Mouse (Mus musculus) adrenal gland (tissue): ENCODE data around the gene Gm26620.

Experiments
- intact Hi-C: fragments of 180-260 bp; cut with DNase I; formaldehyde crosslinking; loops from one replicate; pipeline ENCODE4 v1.15.1; 2025
- long read RNA-seq, 2 experiments: library from polyadenylated mRNA; unstranded; transcript quantifications; one replicate each; pipeline ENCODE4 v2.0.0; 2020; ENCODE audit warnings: borderline replicate concordance in 1 of 2; ENCODE audit not compliant: insufficient replicate concordance in 1 of 2

Gm26620 gene
- long read RNA-seq, experiment 1, result 0 reads
- long read RNA-seq, experiment 2, partial matches to known transcripts, result 0 of 4 reads
- long read RNA-seq, experiment 2, other reads (novel, unspliced or antisense), result 0 of 4 reads

DNA sequence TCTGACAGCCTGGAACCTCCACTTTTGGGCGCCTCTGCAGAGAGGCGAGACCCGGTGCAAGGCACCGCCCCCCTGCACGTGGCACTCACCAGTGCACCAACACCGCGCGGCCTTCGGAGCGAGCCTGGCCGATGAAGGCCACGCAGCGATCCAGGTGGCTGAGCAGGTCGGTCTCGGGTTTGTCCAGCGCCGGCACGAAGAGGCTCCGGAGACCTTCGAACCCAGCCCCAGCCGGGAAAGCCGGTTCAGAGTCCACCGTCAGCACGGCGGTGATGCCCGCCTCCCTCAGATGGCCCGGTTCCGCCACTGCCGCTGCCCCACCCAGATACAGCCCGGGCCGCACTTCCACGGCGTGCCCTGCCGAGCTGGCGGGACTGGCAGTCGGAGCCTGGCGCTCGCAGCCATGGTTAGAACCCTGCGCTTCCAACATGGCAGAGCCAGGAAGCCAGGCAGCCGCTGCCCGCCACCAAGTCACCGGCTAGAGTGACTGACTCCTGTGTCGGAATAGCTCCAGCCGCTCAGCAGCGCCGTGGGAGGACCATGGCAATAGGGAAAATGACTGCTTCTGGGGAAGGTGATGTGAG lies at the start of gene Gm26620, which contains the start of gene Dusp12:
Gene Gm26620, plus strand, starts transcription at position 88 of the 584 bp plus-strand sequence.
Gene Dusp12, minus strand, starts transcription at position 563 of the 584 bp plus-strand sequence.
- intact Hi-C loops, result no loop called here

DNA sequence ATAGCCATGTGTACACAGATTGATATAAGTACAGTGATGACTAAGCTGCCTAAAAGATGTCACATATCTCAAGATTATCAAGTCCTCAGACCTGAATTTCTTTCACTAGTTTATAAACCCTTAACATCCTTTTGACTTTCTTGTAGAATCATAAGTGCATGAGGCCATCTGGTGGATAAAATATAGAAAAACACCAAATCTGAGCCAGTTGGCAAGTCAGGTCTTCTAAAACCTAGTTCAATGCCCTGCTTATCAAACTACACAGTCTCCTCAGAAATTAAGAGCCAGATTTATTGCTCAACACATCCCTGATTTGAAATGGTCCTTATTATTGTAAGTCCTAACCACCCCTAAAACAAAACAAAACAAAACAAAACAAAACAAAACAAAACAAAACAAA lies 45.2 kb upstream of the Gm26620 start:
- intact Hi-C loops, result loop anchor here (2.0 to 5.0 kb wide), 2 partner anchors 207 to 542 kb away; no protein-coding TSS in a partner anchor

DNA sequence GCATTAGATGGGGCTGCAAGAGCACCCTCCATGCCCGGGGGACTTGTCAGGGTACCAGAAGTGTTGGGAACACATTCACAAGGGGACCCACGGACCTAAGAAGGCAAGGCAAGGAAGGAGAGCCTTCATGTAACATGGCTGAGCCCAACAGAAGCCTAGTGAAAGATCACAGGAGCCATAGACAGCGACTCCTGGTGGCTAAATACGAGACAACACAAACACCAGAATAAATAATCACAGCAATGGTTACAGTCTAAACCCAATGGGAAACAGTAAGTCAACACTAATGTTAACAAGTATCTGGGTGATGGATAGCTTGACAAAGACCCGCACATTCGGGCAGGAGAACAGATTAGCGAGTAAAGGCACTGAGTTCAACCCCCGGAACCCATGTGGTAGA lies 40.5 kb upstream of the Gm26620 start:
- intact Hi-C loops, result loop anchor here (5.0 kb wide), 1 partner anchor 547 kb away; no protein-coding TSS in a partner anchor

DNA sequence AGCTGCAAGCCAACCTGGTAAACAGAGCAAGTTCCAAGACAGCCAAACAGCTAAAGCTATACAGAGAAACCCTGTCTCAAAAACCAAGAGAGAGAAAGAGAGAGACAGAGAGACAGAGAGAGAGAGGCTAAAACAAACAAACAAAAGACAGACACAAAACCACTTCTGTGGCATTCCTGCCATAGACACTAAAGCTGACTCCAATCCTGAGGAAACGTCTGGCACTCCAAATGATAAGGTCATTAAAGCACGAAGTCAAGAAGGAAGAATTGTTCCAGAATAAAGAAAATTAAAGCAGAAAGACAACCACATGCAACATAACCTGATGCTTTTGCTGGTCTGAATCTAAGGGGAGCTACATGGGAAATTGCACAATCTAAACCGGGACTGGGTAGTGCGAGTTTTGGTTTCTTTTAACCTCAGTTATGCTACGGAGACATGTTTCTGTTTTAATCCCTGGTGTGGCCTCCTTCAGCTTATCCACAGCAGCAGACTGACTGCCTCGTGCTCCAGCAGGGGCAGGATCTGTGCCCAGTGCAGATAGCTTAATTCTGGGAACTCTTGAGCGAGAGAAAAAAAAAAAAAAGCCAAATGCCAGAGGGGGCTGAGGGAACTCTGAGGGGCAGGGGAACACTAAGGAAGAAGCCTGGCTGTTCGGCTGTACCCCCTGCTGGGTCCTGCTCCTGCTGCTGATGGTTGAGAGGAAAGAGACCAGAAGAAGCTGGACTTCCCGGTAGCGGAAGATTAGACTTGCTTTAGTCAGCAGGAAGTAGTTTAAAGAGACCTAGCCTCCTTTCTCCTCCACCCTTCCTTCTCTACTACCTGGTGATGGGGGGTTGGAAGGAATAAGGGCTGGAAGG lies 39.2 kb upstream of the Gm26620 start:
- intact Hi-C loops, result no loop called here

DNA sequence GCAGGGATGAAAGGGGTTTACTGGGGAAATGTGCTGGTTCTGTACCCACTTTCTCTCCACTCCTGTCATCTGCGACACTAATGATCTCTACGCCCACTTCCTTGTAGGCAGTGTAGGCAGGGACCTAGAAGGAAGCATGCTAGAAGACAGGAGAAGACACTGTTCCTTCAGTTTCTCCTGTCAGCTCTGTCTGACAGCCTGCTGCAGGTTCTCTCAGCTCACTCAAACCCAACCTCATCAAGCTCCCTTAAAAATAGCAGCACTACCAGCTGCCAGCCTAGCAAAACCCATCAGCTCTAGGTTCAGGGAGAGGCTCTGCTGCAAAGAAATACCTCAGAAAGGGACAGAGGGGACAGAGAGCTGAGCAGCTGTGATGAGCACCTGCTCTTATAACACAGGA lies 34.9 kb upstream of the Gm26620 start:
- intact Hi-C loops, result no loop called here

DNA sequence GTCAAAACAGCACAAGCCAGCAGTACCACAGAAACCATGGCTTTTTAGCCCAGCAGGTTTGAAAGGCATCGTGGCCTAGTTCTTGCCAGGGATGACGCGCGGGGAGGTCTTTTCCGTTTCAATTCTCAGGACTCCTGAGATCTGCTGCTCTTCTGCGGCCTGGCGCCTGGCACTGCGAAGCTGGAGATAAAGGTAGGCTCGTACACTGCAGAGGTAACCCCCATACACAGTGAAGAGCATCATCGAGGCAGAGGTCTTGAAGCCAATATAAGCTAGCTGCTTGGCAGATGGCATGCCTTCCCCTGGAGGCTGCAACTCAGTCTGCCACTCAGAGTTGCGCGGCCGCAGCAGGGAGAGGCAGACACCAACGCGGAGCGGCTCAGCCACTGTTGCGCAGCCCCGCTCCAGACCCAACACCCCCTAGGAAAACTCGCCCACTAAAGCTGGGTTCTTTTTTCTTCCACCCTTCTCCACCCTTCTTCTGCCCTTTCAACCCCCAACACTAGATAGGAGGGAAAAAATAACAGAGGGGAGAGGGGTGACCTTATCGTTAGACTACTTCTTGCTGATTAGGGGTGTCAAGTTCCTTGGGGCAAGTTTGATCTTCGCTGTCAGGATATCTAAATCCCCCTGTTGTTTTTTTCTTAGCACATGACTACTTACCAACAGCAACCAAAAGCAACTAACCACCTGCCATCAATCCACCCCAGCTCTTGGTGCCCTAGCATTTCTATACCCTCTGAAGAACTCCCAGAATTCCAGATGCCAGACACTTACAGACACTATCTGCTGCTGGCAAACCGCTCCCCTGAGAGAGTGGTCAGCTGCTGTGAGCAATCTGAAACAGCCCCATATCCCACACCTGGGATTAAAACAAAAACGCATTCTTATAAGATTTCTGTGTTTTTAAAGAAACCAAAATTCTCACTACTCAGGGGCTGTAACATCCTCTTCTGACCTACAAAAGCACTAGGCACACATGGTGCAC lies 33.9 kb upstream of the Gm26620 start:
- intact Hi-C loops, result no loop called here

DNA sequence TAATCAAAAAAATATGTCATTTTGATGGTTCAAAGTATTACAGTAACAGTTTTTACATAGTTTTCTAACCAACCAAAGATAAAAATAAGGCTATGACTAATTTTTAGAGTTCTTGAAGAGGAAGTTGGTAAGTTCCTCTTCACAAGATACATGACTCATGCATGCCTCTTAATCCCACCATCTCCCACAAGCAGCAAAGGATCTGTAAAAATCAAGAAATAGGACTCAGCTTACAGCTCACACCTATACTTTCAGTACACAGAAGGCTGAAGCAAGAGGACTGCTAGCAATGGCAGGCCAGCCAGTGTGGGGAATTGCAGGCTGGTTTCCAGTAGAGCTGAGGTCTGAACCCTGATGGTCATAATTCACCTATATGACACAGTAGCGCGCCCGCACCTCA lies 31.3 kb upstream of the Gm26620 start:
- intact Hi-C loops, result no loop called here

DNA sequence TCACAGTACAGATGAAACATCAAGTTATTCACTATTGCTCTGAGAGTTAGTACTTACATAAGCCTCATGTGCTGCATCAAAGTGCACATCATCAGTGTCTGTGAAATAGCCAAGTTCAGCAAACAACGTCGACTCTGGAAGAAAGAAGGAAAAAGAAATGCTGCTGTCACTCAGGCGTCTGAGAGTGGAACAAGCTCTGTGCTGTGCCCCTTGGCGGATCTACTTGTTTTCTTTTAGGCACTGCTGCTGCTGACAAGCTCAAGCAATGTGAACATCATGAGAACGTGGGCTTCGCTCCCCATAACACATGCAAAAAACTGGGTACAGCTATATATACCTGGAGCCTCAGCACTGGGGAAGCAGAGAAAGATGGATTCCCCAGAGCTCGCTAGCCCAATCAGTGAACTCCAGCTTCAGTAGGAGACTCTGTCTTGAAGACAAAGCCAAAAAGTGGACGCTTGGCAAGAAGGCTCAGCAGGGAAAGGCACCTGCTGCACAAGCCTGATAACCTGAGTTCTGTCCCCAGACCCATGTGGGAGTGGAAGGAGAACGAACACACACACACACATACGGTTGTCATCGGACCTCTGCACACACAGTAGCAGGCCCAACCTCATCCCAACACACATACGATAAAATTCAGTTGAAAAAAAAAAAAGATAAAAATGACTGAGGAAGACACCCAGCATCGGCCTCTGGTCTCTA lies 29.7 kb upstream of the Gm26620 start:
- intact Hi-C loops, result no loop called here

DNA sequence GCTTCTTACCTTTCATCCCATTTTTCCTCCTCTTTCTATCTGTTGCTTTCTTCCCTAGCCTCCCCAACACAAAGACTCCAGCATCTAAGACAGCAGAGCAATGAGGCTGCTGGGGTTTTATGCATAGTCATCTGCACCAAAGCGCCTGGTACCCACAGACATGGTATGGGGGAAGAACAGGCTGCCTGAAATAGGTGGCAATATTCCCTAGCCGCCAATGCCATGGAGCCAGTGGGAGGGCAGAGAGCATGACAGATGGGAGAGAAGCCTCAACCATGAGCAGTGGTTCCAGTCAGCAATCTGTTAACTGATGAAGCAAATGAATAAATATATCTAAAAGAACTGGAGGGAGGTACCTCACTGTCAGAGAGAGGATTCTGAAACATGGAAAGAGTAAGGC lies 27.5 kb upstream of the Gm26620 start:
- intact Hi-C loops, result no loop called here

DNA sequence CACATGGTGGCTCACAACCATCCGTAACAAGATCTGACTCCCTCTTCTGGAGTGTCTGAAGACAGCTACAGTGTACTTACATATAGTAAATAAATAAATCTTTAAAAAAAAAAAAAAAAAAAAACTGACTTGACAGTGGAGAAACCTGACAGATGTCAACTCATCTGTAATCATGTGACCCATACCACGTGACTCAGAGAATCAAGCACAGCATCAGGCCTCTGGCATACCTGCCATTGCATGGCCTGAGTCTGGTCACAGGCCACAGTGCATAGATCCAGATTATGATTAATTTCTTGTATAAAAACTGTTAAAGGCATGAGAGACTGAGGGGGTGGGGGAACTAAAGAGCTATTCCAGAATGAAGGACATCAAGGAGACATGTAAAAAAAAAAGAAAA lies 26.0 kb upstream of the Gm26620 start:
- intact Hi-C loops, result no loop called here

DNA sequence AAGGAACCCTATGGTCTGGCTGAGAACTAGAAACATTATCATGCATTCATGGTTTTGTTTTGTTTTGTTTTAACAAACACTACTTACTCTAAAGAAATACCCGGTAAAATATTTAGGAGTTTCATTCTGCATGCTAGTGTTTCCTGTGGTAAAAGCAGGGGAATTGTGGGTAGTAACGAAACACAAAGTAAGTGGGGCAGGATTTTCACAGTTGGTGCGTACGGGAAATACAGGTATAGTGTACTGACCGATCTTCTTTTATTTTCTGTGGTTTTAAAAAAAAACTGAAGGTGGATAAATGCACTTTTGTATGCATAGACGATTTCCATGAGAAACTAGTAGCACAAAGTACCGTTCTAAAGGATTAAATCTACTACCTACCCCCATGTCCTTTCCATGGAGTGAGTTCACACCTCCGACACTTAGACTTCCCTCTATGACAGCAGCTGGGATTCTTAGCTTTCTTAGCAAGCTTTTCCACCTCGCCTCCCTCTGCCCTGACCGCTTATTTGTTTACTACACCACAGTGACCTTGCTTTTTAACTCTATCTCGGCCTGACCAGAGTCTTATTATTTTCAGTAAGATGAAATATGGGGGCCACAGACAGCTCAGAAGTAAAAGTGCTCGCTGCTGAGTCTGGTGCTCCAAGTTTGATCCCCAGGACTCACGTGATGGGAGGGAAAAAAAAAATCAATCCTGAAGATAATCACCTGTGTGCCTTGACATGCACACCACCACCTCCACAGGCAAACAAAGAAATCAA lies 23.0 kb upstream of the Gm26620 start:
- intact Hi-C loops, result no loop called here

DNA sequence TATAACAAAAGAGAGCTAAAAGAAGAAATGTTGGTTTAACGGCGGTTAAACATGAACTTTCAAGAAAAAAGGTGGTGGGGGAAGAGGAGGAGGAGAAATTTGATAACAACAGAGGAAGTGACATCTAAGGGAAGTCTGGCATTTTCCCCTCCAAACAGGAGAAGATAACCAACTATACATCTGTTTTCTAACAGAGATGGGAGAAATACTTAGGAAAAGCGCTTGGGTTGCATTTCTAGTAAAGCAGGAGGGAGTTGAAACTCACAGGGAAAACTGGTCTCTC lies 22.5 kb upstream of the Gm26620 start:
- intact Hi-C loops, result no loop called here

DNA sequence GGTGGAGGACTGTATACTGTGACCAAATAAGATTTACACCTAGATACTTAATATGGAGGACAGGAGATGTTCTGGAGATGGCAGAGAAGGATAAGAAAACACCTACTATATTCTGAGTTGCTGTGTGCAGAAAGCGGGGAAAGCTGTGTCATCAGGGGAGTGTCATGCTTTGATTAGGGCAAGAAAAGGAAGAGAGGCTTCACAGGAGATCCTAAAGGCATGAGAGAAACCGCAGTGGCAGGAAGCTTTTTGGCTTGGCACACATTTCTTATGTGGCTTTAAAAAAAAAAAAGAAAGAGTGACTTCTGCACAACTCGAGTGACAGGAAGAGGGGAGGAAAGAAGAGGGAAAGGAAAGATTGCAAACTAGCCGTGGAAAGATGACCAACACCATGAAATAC lies 21.8 kb upstream of the Gm26620 start:
- intact Hi-C loops, result no loop called here

DNA sequence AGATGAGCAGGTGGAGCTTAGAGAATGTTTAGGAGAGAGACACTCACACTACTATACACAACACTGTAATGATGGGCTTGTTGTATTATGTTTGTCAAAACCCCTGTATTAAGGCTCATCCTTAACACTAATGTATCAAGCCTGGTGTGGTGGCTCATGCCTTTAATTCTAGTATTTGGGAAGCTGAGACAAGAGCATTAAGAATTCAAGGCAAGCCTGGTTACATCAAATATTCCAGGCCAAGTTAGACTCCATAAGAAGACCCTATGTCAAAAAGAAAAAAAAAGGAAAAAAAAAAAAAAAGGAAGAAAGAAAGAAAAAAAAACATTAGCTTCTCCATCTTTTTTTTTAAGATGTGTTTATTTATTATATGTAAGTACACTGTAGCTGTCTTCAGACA lies 20.6 kb upstream of the Gm26620 start:
- intact Hi-C loops, result no loop called here

DNA sequence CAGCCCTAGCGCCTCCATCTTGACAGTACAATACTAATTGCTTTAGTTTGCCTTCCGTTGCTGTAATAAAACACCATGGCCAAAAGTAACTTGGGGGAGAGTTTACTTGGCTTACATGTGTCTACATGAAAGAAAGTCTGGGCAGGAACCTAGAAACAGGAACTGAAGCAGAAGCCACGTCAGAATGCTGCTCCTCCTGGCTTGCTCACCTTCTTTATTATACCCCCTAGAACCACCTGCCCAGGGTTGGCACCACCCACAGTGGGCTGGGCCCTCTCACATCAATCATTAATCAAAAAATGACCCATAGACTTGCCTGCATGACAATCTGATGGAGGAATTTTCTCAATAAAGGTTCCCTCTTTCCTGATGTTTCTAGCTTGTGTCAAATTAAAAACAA lies 20.1 kb upstream of the Gm26620 start:
- intact Hi-C loops, result no loop called here

DNA sequence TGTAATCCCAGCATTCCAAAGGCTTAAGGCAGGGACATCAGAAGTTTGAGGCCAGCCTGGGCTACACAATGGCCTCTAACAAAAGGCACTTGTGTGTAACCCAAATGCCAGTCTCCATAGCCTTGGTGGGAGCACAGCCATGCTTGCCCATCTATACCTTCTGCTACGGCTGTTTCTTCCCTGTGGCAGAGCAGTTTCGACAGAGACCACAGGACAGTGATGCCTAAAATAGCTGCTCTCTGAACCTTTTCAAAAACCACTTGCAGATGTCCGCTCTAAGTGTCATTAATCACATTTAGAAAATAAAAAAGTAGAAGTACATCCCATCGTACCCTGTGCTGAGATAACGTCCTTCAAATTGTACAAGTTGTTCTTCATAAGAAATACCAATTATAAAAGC lies 19.5 kb upstream of the Gm26620 start:
- intact Hi-C loops, result no loop called here

DNA sequence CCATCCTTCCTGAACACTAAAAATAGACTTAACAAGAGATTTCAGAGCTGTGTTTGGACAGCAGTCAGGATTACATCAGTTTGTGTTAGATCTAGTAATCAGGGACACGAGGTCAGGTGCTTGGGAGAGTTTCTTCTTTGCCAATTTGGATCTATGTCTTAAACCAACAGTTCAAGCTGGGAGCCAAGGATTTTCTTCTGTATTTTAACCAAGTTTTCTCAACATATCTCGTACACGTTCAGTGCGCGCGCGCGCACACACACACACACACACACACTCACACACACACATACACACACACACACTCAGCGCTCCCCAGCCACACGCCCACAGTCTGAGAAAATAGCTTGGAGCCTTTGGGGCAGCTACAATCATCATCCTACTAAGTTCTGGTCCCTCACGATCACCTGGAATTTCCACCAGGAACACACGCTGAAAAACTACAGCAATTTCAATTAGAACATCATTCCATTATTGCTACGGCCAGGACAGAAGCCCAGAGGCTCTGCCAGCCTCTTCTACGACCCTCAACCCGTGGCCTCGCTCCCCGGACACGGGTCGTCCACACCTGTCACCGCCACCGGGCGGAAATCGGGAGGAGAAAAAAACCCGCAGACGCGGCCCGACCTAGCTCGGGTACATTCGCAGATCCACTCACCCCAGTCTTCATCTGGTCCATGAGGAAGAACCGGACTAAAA lies 17.7 kb upstream of the Gm26620 start:
- intact Hi-C loops, result no loop called here

DNA sequence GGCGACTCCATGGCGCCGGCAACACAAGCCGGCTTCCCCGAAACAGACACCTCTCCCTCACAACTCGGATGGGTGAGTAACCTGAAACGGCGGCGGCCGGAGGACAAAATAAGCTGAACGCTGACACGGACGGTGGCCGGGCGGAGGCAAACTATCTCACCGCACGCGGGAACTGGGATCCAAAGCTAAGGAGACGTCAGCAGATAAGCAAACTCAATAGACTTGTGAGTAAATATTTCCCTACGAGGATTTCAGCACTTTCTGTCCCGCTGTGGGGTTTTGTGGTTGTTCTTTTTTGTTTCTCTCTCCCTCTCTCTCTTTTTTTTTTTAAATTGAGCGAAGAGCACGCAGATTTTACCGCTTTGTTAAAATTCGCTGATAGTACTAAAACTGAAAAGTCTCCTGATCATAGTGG lies 17.2 kb upstream of the Gm26620 start, which contains the start of gene Atf6:
Gene Atf6, minus strand, starts transcription at position 81 of the 415 bp plus-strand sequence.
- intact Hi-C loops, result no loop called here

DNA sequence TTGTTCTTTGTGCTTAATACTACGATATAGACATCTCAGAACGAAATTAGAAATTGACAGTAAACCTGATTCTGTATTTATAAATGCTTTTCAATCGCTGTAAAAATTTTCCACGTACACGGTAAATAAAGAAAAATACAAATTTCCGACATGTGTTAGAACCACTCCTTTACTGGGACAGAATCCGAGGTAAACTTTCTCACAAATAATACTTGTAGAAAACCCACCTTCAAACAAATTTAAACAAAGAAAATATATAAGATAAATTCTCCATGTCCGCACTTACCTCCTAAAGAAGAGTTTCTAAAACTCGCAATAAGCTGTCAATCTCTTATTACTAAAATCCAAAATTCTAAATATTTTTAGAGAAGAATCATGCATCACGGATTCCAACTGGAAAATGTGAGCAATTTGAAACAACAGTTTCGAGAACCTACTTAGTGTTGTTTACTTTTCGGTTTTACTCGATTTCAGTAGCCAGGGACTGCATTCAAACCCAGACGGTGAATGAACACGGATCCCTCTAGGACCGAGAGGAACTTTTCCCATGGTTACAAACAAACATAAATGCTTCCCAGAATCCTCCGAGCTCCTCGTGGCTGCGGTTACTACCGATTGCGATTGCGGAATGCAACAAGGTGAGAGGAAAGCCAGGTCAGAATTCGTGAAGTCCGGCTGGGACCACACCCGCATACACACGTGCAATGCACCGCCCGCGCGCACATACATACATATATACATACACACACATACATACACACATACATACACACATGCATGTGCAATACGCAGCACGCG lies 16.6 kb upstream of the Gm26620 start:
- intact Hi-C loops, result no loop called here
